Mouse (Mus musculus): ENCODE data around the gene Map3k9. TPM values are rescaled to one million over a fixed set of nuclear protein-coding genes. Genes with fewer than 3 reads are reported as not detected.

Gene Map3k9
- polyA plus RNA-seq, 1 experiment, result 5.7 TPM

GRCm38 (mm10) chr12:81689505-81690056 lies 91.4 kb downstream of the Map3k9 start:
- H3K4me3 ChIP-seq (replicated peaks; ENCODE audit: control insufficient read depth, low read depth, low read length), result no peak overlapping the region
- no peaks in the 10 kb centered on the region for H3K4me1 ChIP-seq (ENCODE audit: control insufficient read depth, insufficient read depth, low read length)
- H3K27ac ChIP-seq (ENCODE audit: control insufficient read depth, insufficient read depth, low read depth, low read length, poor library complexity), result no peak overlapping the region
- no peak for TF ChIP-seq CTCF (IDR thresholded peaks at IDR 0.05; ENCODE audit: control insufficient read depth, insufficient read depth, low read length)
- TF ChIP-seq POLR2A (IDR thresholded peaks at IDR 0.05; ENCODE audit: borderline replicate concordance, control insufficient read depth, low read depth, low read length), result no peak
- WGBS, result 49% methylated on average over 4 of the region's 4 CpGs

- 20% methylated on average over 4 of the region's 4 CpGs for WGBS
- no peak overlapping the region for H3K27ac ChIP-seq (ENCODE audit: control insufficient read depth, insufficient read depth, low read depth, low read length, poor library complexity)
- no peak for TF ChIP-seq CTCF (IDR thresholded peaks at IDR 0.05; ENCODE audit: control insufficient read depth, insufficient read depth, low read length)
- TF ChIP-seq POLR2A (IDR thresholded peaks at IDR 0.05; ENCODE audit: borderline replicate concordance, control insufficient read depth, low read depth, low read length), result no peak
- no peaks in the 10 kb centered on the region for H3K4me1 ChIP-seq (ENCODE audit: control insufficient read depth, insufficient read depth, low read length)
- H3K4me3 ChIP-seq (replicated peaks; ENCODE audit: control insufficient read depth, low read depth, low read length), result no peak overlapping the region
These were observed 92.4 kb downstream of the Map3k9 start for GRCm38 (mm10) chr12:81688537-81688936.

- 73% methylated on average over 5 of the region's 5 CpGs for WGBS
- Histone ChIP-seq H3K4me3 (replicated peaks; ENCODE audit: control insufficient read depth, low read depth, low read length) (no peak overlapping the region), H3K4me1 (ENCODE audit: control insufficient read depth, insufficient read depth, low read length) (no peaks in the 10 kb centered on the region), H3K27ac (ENCODE audit: control insufficient read depth, insufficient read depth, low read depth, low read length, poor library complexity) (no peak overlapping the region)
- TF ChIP-seq POLR2A (IDR thresholded peaks at IDR 0.05; ENCODE audit: borderline replicate concordance, control insufficient read depth, low read depth, low read length), result no peak
- TF ChIP-seq CTCF (IDR thresholded peaks at IDR 0.05; ENCODE audit: control insufficient read depth, insufficient read depth, low read length), result no peak
These were observed 93.1 kb downstream of the Map3k9 start for GRCm38 (mm10) chr12:81687873-81688272.

GRCm38 (mm10) chr12:81686406-81687117 lies 94.4 kb downstream of the Map3k9 start:
- Histone ChIP-seq H3K4me1 (ENCODE audit: control insufficient read depth, insufficient read depth, low read length) (no peaks in the 10 kb centered on the region), H3K4me3 (replicated peaks; ENCODE audit: control insufficient read depth, low read depth, low read length) (no peak overlapping the region), H3K27ac (ENCODE audit: control insufficient read depth, insufficient read depth, low read depth, low read length, poor library complexity) (no peak overlapping the region)
- TF ChIP-seq POLR2A (IDR thresholded peaks at IDR 0.05; ENCODE audit: borderline replicate concordance, control insufficient read depth, low read depth, low read length), result no peak
- TF ChIP-seq CTCF (IDR thresholded peaks at IDR 0.05; ENCODE audit: control insufficient read depth, insufficient read depth, low read length), result no peak
- 82% methylated on average over 12 of the region's 12 CpGs for WGBS

GRCm38 (mm10) chr12:81685981-81686380 lies 95.0 kb downstream of the Map3k9 start:
- no peak overlapping the region for H3K27ac ChIP-seq (ENCODE audit: control insufficient read depth, insufficient read depth, low read depth, low read length, poor library complexity)
- 87% methylated on average over 3 of the region's 3 CpGs for WGBS
- no peak for TF ChIP-seq POLR2A (IDR thresholded peaks at IDR 0.05; ENCODE audit: borderline replicate concordance, control insufficient read depth, low read depth, low read length)
- TF ChIP-seq CTCF (IDR thresholded peaks at IDR 0.05; ENCODE audit: control insufficient read depth, insufficient read depth, low read length), result no peak
- no peak overlapping the region for H3K4me3 ChIP-seq (replicated peaks; ENCODE audit: control insufficient read depth, low read depth, low read length)
- H3K4me1 ChIP-seq (ENCODE audit: control insufficient read depth, insufficient read depth, low read length), result no peaks in the 10 kb centered on the region

- WGBS, result 82% methylated on average over 6 of the region's 6 CpGs
- Histone ChIP-seq H3K4me3 (replicated peaks; ENCODE audit: control insufficient read depth, low read depth, low read length) (no peak overlapping the region), H3K4me1 (ENCODE audit: control insufficient read depth, insufficient read depth, low read length) (no peaks in the 10 kb centered on the region), H3K27ac (ENCODE audit: control insufficient read depth, insufficient read depth, low read depth, low read length, poor library complexity) (no peak overlapping the region)
- TF ChIP-seq CTCF (IDR thresholded peaks at IDR 0.05; ENCODE audit: control insufficient read depth, insufficient read depth, low read length) (no peak), POLR2A (IDR thresholded peaks at IDR 0.05; ENCODE audit: borderline replicate concordance, control insufficient read depth, low read depth, low read length) (no peak)
These were observed 96.9 kb downstream of the Map3k9 start for GRCm38 (mm10) chr12:81684096-81684495.

GRCm38 (mm10) chr12:81683395-81683794 lies 97.6 kb downstream of the Map3k9 start:
- WGBS, result 66% methylated on average over 11 of the region's 11 CpGs
- no peak overlapping the region for H3K4me3 ChIP-seq (replicated peaks; ENCODE audit: control insufficient read depth, low read depth, low read length)
- H3K4me1 ChIP-seq (ENCODE audit: control insufficient read depth, insufficient read depth, low read length), result no peaks in the 10 kb centered on the region
- TF ChIP-seq CTCF (IDR thresholded peaks at IDR 0.05; ENCODE audit: control insufficient read depth, insufficient read depth, low read length) (no peak), POLR2A (IDR thresholded peaks at IDR 0.05; ENCODE audit: borderline replicate concordance, control insufficient read depth, low read depth, low read length) (no peak)
- H3K27ac ChIP-seq (ENCODE audit: control insufficient read depth, insufficient read depth, low read depth, low read length, poor library complexity), result no peak overlapping the region

GRCm38 (mm10) chr12:81679807-81680529 lies 101.0 kb downstream of the Map3k9 start:
- no peaks in the 10 kb centered on the region for H3K4me1 ChIP-seq (ENCODE audit: control insufficient read depth, insufficient read depth, low read length)
- H3K4me3 ChIP-seq (replicated peaks; ENCODE audit: control insufficient read depth, low read depth, low read length), result no peak overlapping the region
- H3K27ac ChIP-seq (ENCODE audit: control insufficient read depth, insufficient read depth, low read depth, low read length, poor library complexity), result no peak overlapping the region
- TF ChIP-seq CTCF (IDR thresholded peaks at IDR 0.05; ENCODE audit: control insufficient read depth, insufficient read depth, low read length) (no peak), POLR2A (IDR thresholded peaks at IDR 0.05; ENCODE audit: borderline replicate concordance, control insufficient read depth, low read depth, low read length) (no peak)
- WGBS, result 69% methylated on average over 7 of the region's 7 CpGs

Data from bone marrow, adult 2 months (tissue).